8 mouse cellular contexts compared by ENCODE assay signal in the genomic region with DNA sequence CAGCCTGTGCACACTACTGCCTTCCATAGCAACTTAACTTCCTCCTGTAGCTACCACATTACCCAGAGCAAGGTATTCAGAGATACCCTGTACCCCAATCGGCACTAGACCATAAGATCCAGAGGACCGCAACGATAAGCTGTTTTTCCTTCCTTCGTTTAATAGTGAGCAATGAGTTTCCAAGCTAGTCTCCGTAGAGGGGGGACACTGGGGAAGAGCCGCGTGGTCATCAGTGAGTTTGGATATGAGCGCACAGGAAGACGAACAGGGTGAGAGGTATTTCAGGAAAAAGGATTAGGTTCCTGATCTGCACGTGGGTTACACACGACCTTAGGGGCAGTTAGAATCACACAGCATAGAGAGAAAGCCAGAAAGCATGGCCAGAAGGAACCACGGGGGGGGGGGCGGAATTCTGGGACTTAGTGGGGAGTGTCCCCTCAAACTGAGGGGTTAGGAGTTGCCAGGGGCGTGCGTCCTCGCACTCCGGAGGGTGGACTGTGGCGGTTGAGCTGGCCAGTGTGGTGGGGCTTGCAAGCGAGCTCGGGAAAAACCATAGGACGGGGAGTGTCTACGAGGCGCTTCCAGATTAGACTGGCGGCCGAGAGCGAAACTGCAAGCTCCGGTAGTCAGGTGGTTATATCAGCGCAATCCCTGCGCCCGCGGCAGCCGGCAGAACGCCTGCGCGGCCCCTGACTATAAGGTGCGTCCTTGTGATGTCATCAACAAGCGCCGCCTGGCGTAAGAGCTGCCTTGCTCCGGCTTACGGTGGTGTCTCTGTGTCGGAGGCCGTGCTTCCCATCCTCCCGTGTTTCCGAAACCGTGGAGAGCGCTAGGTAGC. TPM values are rescaled to one million over a fixed set of nuclear protein-coding genes. Genes with fewer than 3 reads are reported as not detected.
DNase-seq lines count a peak whose midpoint lies in the region; ATAC-seq lines count a peak whose summit lies in the region.

No protein-coding gene starts in this region.

- peaks cover 14% of the 10 kb centered on the region for H3K36me3 ChIP-seq in hindbrain, embryonic 12.5 days

- WGBS in hindbrain, embryonic 12.5 days, result 3% methylated on average over 45 of the region's 47 CpGs

- peak overlapping the region; percentile 77 for H3K27ac ChIP-seq in hindbrain, embryonic 12.5 days

- peak; percentile 94 for ATAC-seq in hindbrain, embryonic 12.5 days (ENCODE audit: low FRiP score)

- H3K4me2 ChIP-seq in hindbrain, embryonic 12.5 days (replicated peaks), result peak overlapping the region; percentile 98

- H3K4me3 ChIP-seq in hindbrain, embryonic 12.5 days, result peak overlapping the region; percentile 77

- DNase-seq in Muller cell, postnatal 12 days (ENCODE audit: inconsistent ontology term), result peak; percentile 95
- DNase-seq in cerebellum, adult 9-11 months, result peak; percentile 97
- peak; percentile 93 to 97 for DNase-seq in frontal cortex, adult 2 months (ENCODE audit: extremely low spot score in 1 of 2, low spot score in 1 of 2)
- peak; percentile 95 to 97 for DNase-seq in layer of hippocampus, postnatal 14 days (ENCODE audit: low spot score in 2 of 2)
- peak; percentile 97 for DNase-seq in lung, postnatal 14 days
- DNase-seq in retina, adult 2 months (ENCODE audit: low read depth, low spot score), result peak; percentile 96
- DNase-seq in thymus, postnatal 36 days, result peak; percentile 91 to 93

- H3K4me1 ChIP-seq in hindbrain, embryonic 12.5 days, result peaks cover 20% of the 10 kb centered on the region

- no peaks in the 10 kb centered on the region for H3K9me3 ChIP-seq in hindbrain, embryonic 12.5 days (replicated peaks)

- peaks cover 33% of the 10 kb centered on the region for H3K27me3 ChIP-seq in hindbrain, embryonic 12.5 days

- H3K9ac ChIP-seq in hindbrain, embryonic 12.5 days, result peak overlapping the region; percentile 92

RNA-seq across cellular contexts. Expression of a gene that starts 6.5 kb away (rescaled TPM):
- 61.7 and 71.6 TPM in 2 replicates for polyA plus RNA-seq in frontal cortex, adult 2 months (2012; rRNA removed)
- 142 and 153 TPM in 2 replicates for polyA plus RNA-seq in hindbrain, embryonic 12.5 days (2016; fragmentation: Nextera tagmentation; extraction: Ambion mirVana)
- 10 to 100 TPM; 60.4 to 61.2 TPM for total RNA-seq in layer of hippocampus, postnatal 14 days (2021)

RNA-seq across cellular contexts. Expression of a gene that starts 6.7 kb away (rescaled TPM):
- 0.08 TPM in 1 of 2 replicates, not detected in the other for polyA plus RNA-seq in frontal cortex, adult 2 months (2012; rRNA removed)
- polyA plus RNA-seq in hindbrain, embryonic 12.5 days (2016; fragmentation: Nextera tagmentation; extraction: Ambion mirVana), result 1.1 and 2.6 TPM in 2 replicates
- not detected for total RNA-seq in layer of hippocampus, postnatal 14 days (2021)

RNA-seq across cellular contexts. Expression of a gene that starts 10.4 kb away (rescaled TPM):
- 36.4 and 47.2 TPM in 2 replicates for polyA plus RNA-seq in frontal cortex, adult 2 months (2012; rRNA removed)
- polyA plus RNA-seq in hindbrain, embryonic 12.5 days (2016; fragmentation: Nextera tagmentation; extraction: Ambion mirVana), result 50.0 and 51.1 TPM in 2 replicates
- 10 to 100 TPM; 27.8 to 32.2 TPM for total RNA-seq in layer of hippocampus, postnatal 14 days (2021)

RNA-seq across cellular contexts. Expression of a gene that starts 23.1 kb away (rescaled TPM):
- not detected in 2 replicates for polyA plus RNA-seq in frontal cortex, adult 2 months (2012; rRNA removed)
- 0.17 and 0.21 TPM in 2 replicates for polyA plus RNA-seq in hindbrain, embryonic 12.5 days (2016; fragmentation: Nextera tagmentation; extraction: Ambion mirVana)
- not detected for total RNA-seq in layer of hippocampus, postnatal 14 days (2021)

RNA-seq across cellular contexts. Expression of a gene that starts 23.2 kb away (rescaled TPM):
- 87.2 and 95.4 TPM in 2 replicates for polyA plus RNA-seq in frontal cortex, adult 2 months (2012; rRNA removed)
- polyA plus RNA-seq in hindbrain, embryonic 12.5 days (2016; fragmentation: Nextera tagmentation; extraction: Ambion mirVana), result 101 and 106 TPM in 2 replicates
- total RNA-seq in layer of hippocampus, postnatal 14 days (2021), result 100 to 1,000 TPM; 105 to 111 TPM

Comparison
In these comparisons a context has a peak if more than half of its experiments do, and no peak if none do; other contexts are left out.
1. Peak in every context shown above with its lines: DNase-seq, ATAC-seq, H3K4me3 ChIP-seq and H3K27ac ChIP-seq.